Mouse (Mus musculus) liver, embryonic 14.5 days (tissue): ENCODE measurements around the gene Chst5.

Source experiments
- CTCF ChIP-seq: IDR thresholded peaks from 2 replicates; pipeline ENCODE4 v1.5.1; 2016; ENCODE audit warnings: antibody characterized with exemption, low read depth, control low read depth
- EP300 ChIP-seq: IDR thresholded peaks from 2 replicates; pipeline ENCODE4 v1.6.1; 2016; ENCODE audit warnings: antibody characterized with exemption, low read depth

DNA sequence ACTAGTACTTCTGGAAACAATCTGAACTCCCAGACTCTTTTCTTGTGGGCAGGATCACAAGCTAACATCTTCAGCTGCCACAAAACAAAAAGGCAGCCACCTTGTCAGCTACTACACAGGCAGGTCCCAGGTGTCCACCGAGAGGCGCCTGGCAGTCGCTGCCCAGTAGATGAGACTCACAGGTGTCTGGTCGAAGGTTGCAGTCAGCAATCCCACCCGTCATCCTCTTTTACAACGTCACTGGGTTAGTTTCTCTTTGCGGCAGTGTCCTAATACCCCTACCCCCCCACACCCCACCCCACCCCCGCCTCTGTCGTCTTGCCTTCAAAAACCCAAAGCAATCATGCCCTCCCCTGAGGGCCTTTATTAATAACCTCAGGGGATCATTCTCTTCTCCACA lies 34.5 kb downstream of the Chst5 start:
- TF ChIP-seq EP300 (no peak), CTCF (no peak)
